Mouse (Mus musculus): Measurements from ENCODE around the gene Gp6.

- TF ChIP-seq CTCF (IDR thresholded peaks at IDR 0.05) (no peak), EP300 (IDR thresholded peaks at IDR 0.05) (no peak)
These were observed 24.0 kb downstream of the Gp6 start for GRCm38 (mm10) chr7:4373521-4373920.
